Mouse (Mus musculus) G1E (cell line): ENCODE data around the gene Fbln1.

Source experiments
- CTCF ChIP-seq: IDR thresholded peaks from 2 replicates; pipeline ENCODE4 v1.5.1; 2012; ENCODE audit warnings: low read depth, low read length, inconsistent platforms, mixed read lengths
- GATA1 ChIP-seq: IDR thresholded peaks from 2 replicates; pipeline ENCODE4 v1.6.1; 2012; ENCODE audit warnings: borderline replicate concordance, low read length, inconsistent platforms, mixed read lengths
- GATA2 ChIP-seq: IDR thresholded peaks from 2 replicates; pipeline ENCODE4 v1.6.1; 2012; ENCODE audit warnings: low read depth, low read length, inconsistent platforms, borderline replicate concordance
- POLR2AphosphoS5 ChIP-seq: IDR thresholded peaks from 2 replicates; pipeline ENCODE4 v1.6.1; 2012; ENCODE audit warnings: low read depth, low read length, inconsistent platforms; ENCODE audit not compliant: insufficient replicate concordance
- TAL1 ChIP-seq: conservative IDR thresholded peaks from 2 replicates; pipeline ENCODE4 v1.6.1; 2012; ENCODE audit warnings: low read depth, low read length, inconsistent platforms, mixed read lengths

DNA sequence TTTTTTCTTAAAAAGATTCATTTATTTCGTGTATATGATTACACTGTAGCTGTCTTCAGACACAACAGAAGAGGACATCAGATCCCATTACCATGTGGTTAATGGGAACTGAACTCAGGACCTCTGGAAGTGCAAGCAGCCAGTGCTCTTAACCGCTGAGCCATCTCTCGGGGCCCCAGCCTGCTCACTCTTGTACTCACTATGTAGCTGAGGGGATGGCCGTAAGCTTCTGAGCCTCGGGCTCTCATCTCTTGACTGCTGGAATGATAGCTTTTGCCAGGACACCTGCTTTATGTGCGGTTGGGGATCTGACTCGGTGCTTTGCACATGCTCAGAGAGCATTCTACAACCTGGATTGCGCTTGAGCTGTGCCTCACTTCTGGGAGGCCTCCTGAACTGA lies 1.4 kb upstream of the Fbln1 start:
- TF ChIP-seq CTCF, result no peak
- no peak for TF ChIP-seq GATA1
- TF ChIP-seq TAL1, result no peak
- no peak for TF ChIP-seq POLR2AphosphoS5
- TF ChIP-seq GATA2, result no peak
